21 mouse cellular contexts compared by ENCODE assay signal in genomic region chr10:20842131-20842530, GRCm38 (mm10).
DNase-seq lines count a peak whose midpoint lies in the region; ATAC-seq lines count a peak whose summit lies in the region.
"Had no signal": no experiment of that assay in that cellular context is flagged by ENCODE, and none has a peak within 500 bp of the region (broad histone marks: within the 10 kb centered on the region; RNA-seq: fewer than 3 reads in every experiment).

No protein-coding gene starts in this region.

- ATAC-seq in embryonic facial prominence, embryonic 15.5 days (ENCODE audit: insufficient number of reproducible peaks, low FRiP score, low TSS enrichment, low read depth), result no peak
- no peak for ATAC-seq in kidney, embryonic 15.5 days (replicated peaks; ENCODE audit: low FRiP score)
- no peak for ATAC-seq in midbrain, embryonic 11.5 days (ENCODE audit: low FRiP score)
- ATAC-seq in forebrain, embryonic 12.5 days (ENCODE audit: low FRiP score), result no peak
- ATAC-seq: forebrain, embryonic 14.5 days had no signal

- 26% methylated on average over 1 of the region's 1 CpGs for WGBS in embryonic facial prominence, embryonic 15.5 days
- WGBS in embryonic facial prominence, embryonic 10.5 days, result 85% methylated on average over 1 of the region's 1 CpGs
- 80% methylated on average over 1 of the region's 1 CpGs for WGBS in kidney, embryonic 15.5 days
- WGBS in midbrain, embryonic 10.5 days, result 87% methylated on average over 1 of the region's 1 CpGs
- WGBS in midbrain, embryonic 11.5 days, result 74% methylated on average over 1 of the region's 1 CpGs
- WGBS in forebrain, embryonic 12.5 days, result 75% methylated on average over 1 of the region's 1 CpGs

- no peaks in the 10 kb centered on the region for H3K27me3 ChIP-seq in embryonic facial prominence, embryonic 15.5 days
- no peaks in the 10 kb centered on the region for H3K27me3 ChIP-seq in embryonic facial prominence, embryonic 10.5 days (replicated peaks; ENCODE audit: low read depth, poor library complexity, severe bottlenecking)
- no peaks in the 10 kb centered on the region for H3K27me3 ChIP-seq in kidney, embryonic 15.5 days
- H3K27me3 ChIP-seq in midbrain, embryonic 10.5 days (ENCODE audit: low read depth, poor library complexity, severe bottlenecking), result no peaks in the 10 kb centered on the region
- no peaks in the 10 kb centered on the region for H3K27me3 ChIP-seq in midbrain, embryonic 11.5 days (ENCODE audit: control insufficient read depth, insufficient read depth, low read length)
- no peaks in the 10 kb centered on the region for H3K27me3 ChIP-seq in forebrain, embryonic 12.5 days
- H3K27me3 ChIP-seq: embryonic facial prominence, embryonic 13.5 days; hindbrain, embryonic 12.5 days; limb, embryonic 15.5 days had no signal

- DNase-seq in embryonic facial prominence, embryonic 10.5 days (ENCODE audit: low spot score), result no peak
- DNase-seq in kidney, adult 11 months, result no peak
- no peak for DNase-seq in midbrain, embryonic 10.5 days (ENCODE audit: low spot score)
- DNase-seq in midbrain, embryonic 11.5 days (ENCODE audit: low spot score, missing footprints), result no peak
- DNase-seq in gastrocnemius, adult 8-10 months (ENCODE audit: low spot score in 2 of 2), result no peak
- DNase-seq: adrenal gland, postnatal 10 days; cerebellum, adult 2 months; cerebellum, postnatal 25 days; gastrocnemius, postnatal 10 days; left cerebral cortex, postnatal 4 days; thymus, adult 2 months; thymus, postnatal 4 days had no signal

- H3K36me3 ChIP-seq in embryonic facial prominence, embryonic 15.5 days, result no peaks in the 10 kb centered on the region
- H3K36me3 ChIP-seq in embryonic facial prominence, embryonic 10.5 days (replicated peaks), result no peaks in the 10 kb centered on the region
- H3K36me3 ChIP-seq in kidney, embryonic 15.5 days, result no peaks in the 10 kb centered on the region
- H3K36me3 ChIP-seq in midbrain, embryonic 10.5 days, result no peaks in the 10 kb centered on the region
- H3K36me3 ChIP-seq in midbrain, embryonic 11.5 days (ENCODE audit: control insufficient read depth, insufficient read depth, low read length), result no peaks in the 10 kb centered on the region
- H3K36me3 ChIP-seq in forebrain, embryonic 12.5 days (replicated peaks), result no peaks in the 10 kb centered on the region
- H3K36me3 ChIP-seq: embryonic facial prominence, embryonic 13.5 days; hindbrain, embryonic 12.5 days; limb, embryonic 15.5 days had no signal

- H3K4me3 ChIP-seq in embryonic facial prominence, embryonic 15.5 days (replicated peaks), result no peak overlapping the region
- H3K4me3 ChIP-seq in embryonic facial prominence, embryonic 10.5 days, result no peak overlapping the region
- no peak overlapping the region for H3K4me3 ChIP-seq in kidney, embryonic 15.5 days (replicated peaks)
- no peak overlapping the region for H3K4me3 ChIP-seq in midbrain, embryonic 10.5 days
- no peak overlapping the region for H3K4me3 ChIP-seq in midbrain, embryonic 11.5 days (ENCODE audit: low read depth, low read length)
- H3K4me3 ChIP-seq in forebrain, embryonic 12.5 days (replicated peaks), result no peak overlapping the region
- H3K4me3 ChIP-seq: embryonic facial prominence, embryonic 13.5 days; hindbrain, embryonic 12.5 days; left cerebral cortex, adult 2 months; limb, embryonic 15.5 days had no signal

- 0 out of 2 replicates have a peak overlapping the region, but pooled peaks have one; percentile 34 for H3K27ac ChIP-seq in embryonic facial prominence, embryonic 15.5 days (replicated peaks)
- no peak overlapping the region for H3K27ac ChIP-seq in embryonic facial prominence, embryonic 10.5 days (replicated peaks)
- H3K27ac ChIP-seq in kidney, embryonic 15.5 days, result peak overlapping the region; percentile 57
- H3K27ac ChIP-seq in midbrain, embryonic 10.5 days (replicated peaks), result 0 out of 2 replicates have a peak overlapping the region, but pooled peaks have one; percentile 33
- no peak overlapping the region for H3K27ac ChIP-seq in midbrain, embryonic 11.5 days (ENCODE audit: low read depth, low read length)
- no peak overlapping the region for H3K27ac ChIP-seq in forebrain, embryonic 12.5 days
- H3K27ac ChIP-seq: embryonic facial prominence, embryonic 13.5 days; hindbrain, embryonic 12.5 days; left cerebral cortex, adult 2 months; limb, embryonic 15.5 days; stomach, postnatal 0 days had no signal

- H3K9me3 ChIP-seq in embryonic facial prominence, embryonic 15.5 days (replicated peaks), result no peaks in the 10 kb centered on the region
- H3K9me3 ChIP-seq in embryonic facial prominence, embryonic 10.5 days, result no peaks in the 10 kb centered on the region
- H3K9me3 ChIP-seq in kidney, embryonic 15.5 days (replicated peaks), result no peaks in the 10 kb centered on the region
- H3K9me3 ChIP-seq in midbrain, embryonic 10.5 days (replicated peaks), result no peaks in the 10 kb centered on the region
- H3K9me3 ChIP-seq in midbrain, embryonic 11.5 days (ENCODE audit: control insufficient read depth, low read length), result no peaks in the 10 kb centered on the region
- no peaks in the 10 kb centered on the region for H3K9me3 ChIP-seq in forebrain, embryonic 12.5 days
- H3K9me3 ChIP-seq: embryonic facial prominence, embryonic 13.5 days; hindbrain, embryonic 12.5 days; limb, embryonic 15.5 days had no signal

- H3K4me2 ChIP-seq in embryonic facial prominence, embryonic 15.5 days (replicated peaks), result no peak overlapping the region
- no peak overlapping the region for H3K4me2 ChIP-seq in kidney, embryonic 15.5 days
- no peak overlapping the region for H3K4me2 ChIP-seq in midbrain, embryonic 11.5 days
- H3K4me2 ChIP-seq in forebrain, embryonic 12.5 days, result no peak overlapping the region
- H3K4me2 ChIP-seq: embryonic facial prominence, embryonic 13.5 days; hindbrain, embryonic 12.5 days; limb, embryonic 15.5 days had no signal

- H3K4me1 ChIP-seq in embryonic facial prominence, embryonic 15.5 days, result peaks cover 19% of the 10 kb centered on the region
- H3K4me1 ChIP-seq in embryonic facial prominence, embryonic 10.5 days, result peaks cover 5% of the 10 kb centered on the region
- peaks cover 23% of the 10 kb centered on the region for H3K4me1 ChIP-seq in kidney, embryonic 15.5 days
- peaks cover 7% of the 10 kb centered on the region for H3K4me1 ChIP-seq in midbrain, embryonic 10.5 days
- no peaks in the 10 kb centered on the region for H3K4me1 ChIP-seq in midbrain, embryonic 11.5 days (ENCODE audit: control insufficient read depth, insufficient read depth, low read length)
- peaks cover 11% of the 10 kb centered on the region for H3K4me1 ChIP-seq in forebrain, embryonic 12.5 days

- no peak overlapping the region for H3K9ac ChIP-seq in embryonic facial prominence, embryonic 15.5 days
- no peak overlapping the region for H3K9ac ChIP-seq in kidney, embryonic 15.5 days
- H3K9ac ChIP-seq in midbrain, embryonic 11.5 days (ENCODE audit: low read length), result no peak overlapping the region
- H3K9ac ChIP-seq in forebrain, embryonic 12.5 days, result no peak overlapping the region
- H3K9ac ChIP-seq: embryonic facial prominence, embryonic 13.5 days; hindbrain, embryonic 12.5 days; limb, embryonic 15.5 days had no signal

Comparison
In these comparisons a context has a peak if more than half of its experiments do, and no peak if none do; other contexts are left out.
1. H3K27ac ChIP-seq: peak in embryonic facial prominence, embryonic 15.5 days (single experiment), kidney, embryonic 15.5 days (single experiment) and midbrain, embryonic 10.5 days (single experiment); none in embryonic facial prominence, embryonic 10.5 days (single experiment), midbrain, embryonic 11.5 days (single experiment) and forebrain, embryonic 12.5 days (single experiment).